Mouse (Mus musculus): Measurements from ENCODE around the gene AI182371. TPM values are rescaled to one million over a fixed set of nuclear protein-coding genes. Genes with fewer than 3 reads are reported as not detected.

Gene AI182371
- total and polyA plus RNA-seq, 2 experiments from 2014 or later = 0.20 TPM; not detected in 1

- Histone ChIP-seq H3K27ac (ENCODE audit: low read depth) (no peak overlapping the region), H3K4me2 (ENCODE audit: low read depth, low read length) (no peak overlapping the region), H3K9ac (replicated peaks; ENCODE audit: low read depth, low read length) (no peak overlapping the region), H3K27me3 (ENCODE audit: control insufficient read depth, insufficient read depth, low read length) (no peaks in the 10 kb centered on the region), H3K36me3 (replicated peaks; ENCODE audit: control insufficient read depth, insufficient read depth, low read length) (no peaks in the 10 kb centered on the region), H3K9me3 (replicated peaks; ENCODE audit: control insufficient read depth, low read length) (no peaks in the 10 kb centered on the region), H3K4me1 (ENCODE audit: control insufficient read depth, insufficient read depth) (no peaks in the 10 kb centered on the region), H3K4me3 (ENCODE audit: low read depth, low read length) (no peak overlapping the region)
- ATAC-seq (ENCODE audit: insufficient read depth, low read depth) = no peak
- TF ChIP-seq EP300 (IDR thresholded peaks at IDR 0.05; ENCODE audit: low read depth) (no peak), CTCF (IDR thresholded peaks at IDR 0.05; ENCODE audit: low read depth) (no peak)
- DNase-seq (ENCODE audit: low spot score) = no peak
These were observed 1.4 kb upstream of the AI182371 start for GRCm38 (mm10) chr2:35102777-35103176.

GRCm38 (mm10) chr2:35100529-35100928 is 814 bp downstream of the AI182371 start:
- no peaks in the 10 kb centered on the region for H3K9me3 ChIP-seq (replicated peaks; ENCODE audit: control insufficient read depth, low read length)
- no peak for ATAC-seq (ENCODE audit: insufficient read depth, low read depth)
- WGBS = 78% methylated on average over 6 of the region's 6 CpGs
- H3K27ac ChIP-seq (ENCODE audit: low read depth) = no peak overlapping the region
- DNase-seq (ENCODE audit: low spot score) = no peak
- H3K4me2 ChIP-seq (ENCODE audit: low read depth, low read length) = no peak overlapping the region
- no peak for TF ChIP-seq CTCF (IDR thresholded peaks at IDR 0.05; ENCODE audit: low read depth)
- H3K36me3 ChIP-seq (replicated peaks; ENCODE audit: control insufficient read depth, insufficient read depth, low read length) = no peaks in the 10 kb centered on the region
- no peaks in the 10 kb centered on the region for H3K27me3 ChIP-seq (ENCODE audit: control insufficient read depth, insufficient read depth, low read length)
- H3K4me1 ChIP-seq (ENCODE audit: control insufficient read depth, insufficient read depth) = no peaks in the 10 kb centered on the region
- no peak overlapping the region for H3K9ac ChIP-seq (replicated peaks; ENCODE audit: low read depth, low read length)
- H3K4me3 ChIP-seq (ENCODE audit: low read depth, low read length) = no peak overlapping the region

- no peaks in the 10 kb centered on the region for H3K27me3 ChIP-seq (ENCODE audit: control insufficient read depth, insufficient read depth, low read length)
- ATAC-seq (ENCODE audit: insufficient read depth, low read depth) (no peak), DNase-seq (ENCODE audit: low spot score) (no peak)
- no peak overlapping the region for H3K4me3 ChIP-seq (ENCODE audit: low read depth, low read length)
- H3K9me3 ChIP-seq (replicated peaks; ENCODE audit: control insufficient read depth, low read length) = no peaks in the 10 kb centered on the region
- no peak overlapping the region for H3K9ac ChIP-seq (replicated peaks; ENCODE audit: low read depth, low read length)
- no peaks in the 10 kb centered on the region for H3K36me3 ChIP-seq (replicated peaks; ENCODE audit: control insufficient read depth, insufficient read depth, low read length)
- H3K4me2 ChIP-seq (ENCODE audit: low read depth, low read length) = no peak overlapping the region
- no peaks in the 10 kb centered on the region for H3K4me1 ChIP-seq (ENCODE audit: control insufficient read depth, insufficient read depth)
- TF ChIP-seq CTCF (IDR thresholded peaks at IDR 0.05; ENCODE audit: low read depth) = no peak
- no peak for TF ChIP-seq EP300 (IDR thresholded peaks at IDR 0.05; ENCODE audit: low read depth)
- 46% methylated on average over 4 of the region's 4 CpGs for WGBS
- no peak overlapping the region for H3K27ac ChIP-seq (ENCODE audit: low read depth)
These were observed 13.9 kb downstream of the AI182371 start for GRCm38 (mm10) chr2:35087418-35087817.

- DNase-seq (ENCODE audit: low spot score) (no peak), ATAC-seq (ENCODE audit: insufficient read depth, low read depth) (no peak)
- WGBS = 70% methylated on average over 6 of the region's 6 CpGs
- no peaks in the 10 kb centered on the region for H3K36me3 ChIP-seq (replicated peaks; ENCODE audit: control insufficient read depth, insufficient read depth, low read length)
- no peak overlapping the region for H3K4me2 ChIP-seq (ENCODE audit: low read depth, low read length)
- no peaks in the 10 kb centered on the region for H3K4me1 ChIP-seq (ENCODE audit: control insufficient read depth, insufficient read depth)
- no peaks in the 10 kb centered on the region for H3K27me3 ChIP-seq (ENCODE audit: control insufficient read depth, insufficient read depth, low read length)
- no peak overlapping the region for H3K4me3 ChIP-seq (ENCODE audit: low read depth, low read length)
- H3K9me3 ChIP-seq (replicated peaks; ENCODE audit: control insufficient read depth, low read length) = no peaks in the 10 kb centered on the region
- no peak overlapping the region for H3K27ac ChIP-seq (ENCODE audit: low read depth)
- H3K9ac ChIP-seq (replicated peaks; ENCODE audit: low read depth, low read length) = no peak overlapping the region
- TF ChIP-seq EP300 (IDR thresholded peaks at IDR 0.05; ENCODE audit: low read depth) (no peak), CTCF (IDR thresholded peaks at IDR 0.05; ENCODE audit: low read depth) (no peak)
These were observed 22.2 kb downstream of the AI182371 start for GRCm38 (mm10) chr2:35079166-35079565.

- no peak for ATAC-seq (ENCODE audit: insufficient read depth, low read depth)
These were observed 27.0 kb downstream of the AI182371 start for GRCm38 (mm10) chr2:35074328-35074727.

GRCm38 (mm10) chr2:35072547-35072946 is 28.8 kb downstream of the AI182371 start:
- no peak overlapping the region for H3K9ac ChIP-seq (replicated peaks; ENCODE audit: low read depth, low read length)
- TF ChIP-seq EP300 (IDR thresholded peaks at IDR 0.05; ENCODE audit: low read depth) (no peak), CTCF (IDR thresholded peaks at IDR 0.05; ENCODE audit: low read depth) (no peak)
- H3K4me3 ChIP-seq (ENCODE audit: low read depth, low read length) = no peak overlapping the region
- DNase-seq (ENCODE audit: low spot score) = no peak
- WGBS = 64% methylated on average over 2 of the region's 2 CpGs
- no peaks in the 10 kb centered on the region for H3K4me1 ChIP-seq (ENCODE audit: control insufficient read depth, insufficient read depth)
- no peak overlapping the region for H3K4me2 ChIP-seq (ENCODE audit: low read depth, low read length)
- no peaks in the 10 kb centered on the region for H3K27me3 ChIP-seq (ENCODE audit: control insufficient read depth, insufficient read depth, low read length)
- H3K27ac ChIP-seq (ENCODE audit: low read depth) = no peak overlapping the region
- H3K36me3 ChIP-seq (replicated peaks; ENCODE audit: control insufficient read depth, insufficient read depth, low read length) = no peaks in the 10 kb centered on the region
- H3K9me3 ChIP-seq (replicated peaks; ENCODE audit: control insufficient read depth, low read length) = no peaks in the 10 kb centered on the region; the same call in 1 of the 2 replicates
- no peak for ATAC-seq (ENCODE audit: insufficient read depth, low read depth)

More at GRCm38 (mm10) chr2:35074328-35074727, 27.0 kb downstream of the AI182371 start:
- DNase-seq (ENCODE audit: low spot score) = no peak
- H3K4me3 ChIP-seq (ENCODE audit: low read depth, low read length) = no peak overlapping the region
- H3K9me3 ChIP-seq (replicated peaks; ENCODE audit: control insufficient read depth, low read length) = no peaks in the 10 kb centered on the region; the same call in 1 of the 2 replicates
- H3K36me3 ChIP-seq (replicated peaks; ENCODE audit: control insufficient read depth, insufficient read depth, low read length) = no peaks in the 10 kb centered on the region
- H3K4me2 ChIP-seq (ENCODE audit: low read depth, low read length) = no peak overlapping the region
- H3K4me1 ChIP-seq (ENCODE audit: control insufficient read depth, insufficient read depth) = no peaks in the 10 kb centered on the region
- no peak overlapping the region for H3K9ac ChIP-seq (replicated peaks; ENCODE audit: low read depth, low read length)
- H3K27me3 ChIP-seq (ENCODE audit: control insufficient read depth, insufficient read depth, low read length) = no peaks in the 10 kb centered on the region
- TF ChIP-seq EP300 (IDR thresholded peaks at IDR 0.05; ENCODE audit: low read depth) = no peak
- no peak for TF ChIP-seq CTCF (IDR thresholded peaks at IDR 0.05; ENCODE audit: low read depth)
- WGBS = 95% methylated on average over 3 of the region's 3 CpGs
- H3K27ac ChIP-seq (ENCODE audit: low read depth) = no peak overlapping the region

Data from heart, postnatal 0 days (tissue).